Mouse (Mus musculus): ENCODE results near the gene Mfsd4b3.
"Not testable (repeated sequence)": the region's sequence is repeated elsewhere in the genome, so short reads cannot be mapped to it uniquely, and the experiment has no call there.

The Mfsd4b3 gene

DNA sequence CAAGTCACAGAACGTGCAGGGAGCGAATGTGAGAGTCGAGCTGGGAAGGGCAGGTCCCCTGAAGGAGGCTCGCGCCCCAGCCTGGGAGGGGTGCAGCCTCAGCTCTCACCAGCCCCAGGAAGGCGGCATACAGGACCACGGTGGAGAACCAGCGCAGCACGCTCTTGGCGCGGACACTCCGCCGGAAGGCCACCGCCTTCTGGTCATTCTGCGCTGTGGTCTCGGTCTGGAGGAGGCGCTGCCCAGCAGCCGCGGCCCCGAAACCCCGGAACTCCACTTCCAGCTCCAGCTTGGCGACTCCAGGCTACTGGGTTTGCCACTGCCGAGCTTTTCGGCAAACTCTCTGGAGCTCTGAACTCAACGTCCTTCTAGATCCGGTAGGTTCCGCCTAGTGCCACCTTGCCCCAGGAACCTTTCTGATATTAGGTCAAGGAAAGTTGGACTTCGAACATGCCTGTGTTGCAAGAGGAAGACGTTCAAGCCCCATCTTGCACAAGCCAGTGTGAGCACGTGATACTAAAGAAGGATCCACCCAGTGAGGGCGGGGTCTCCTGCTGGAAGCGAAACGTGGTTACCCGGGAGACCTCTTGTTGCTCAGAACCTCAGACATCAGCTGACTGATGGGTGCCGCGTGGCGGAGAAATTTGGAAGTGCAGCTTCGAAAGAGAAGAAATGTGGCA is at the start of gene Mfsd4b3:
TSS of gene Mfsd4b3 (minus strand) at position 393 of the 680 bp plus-strand sequence.
- DNase-seq (ENCODE audit: low spot score), result peak; percentile 80

DNA sequence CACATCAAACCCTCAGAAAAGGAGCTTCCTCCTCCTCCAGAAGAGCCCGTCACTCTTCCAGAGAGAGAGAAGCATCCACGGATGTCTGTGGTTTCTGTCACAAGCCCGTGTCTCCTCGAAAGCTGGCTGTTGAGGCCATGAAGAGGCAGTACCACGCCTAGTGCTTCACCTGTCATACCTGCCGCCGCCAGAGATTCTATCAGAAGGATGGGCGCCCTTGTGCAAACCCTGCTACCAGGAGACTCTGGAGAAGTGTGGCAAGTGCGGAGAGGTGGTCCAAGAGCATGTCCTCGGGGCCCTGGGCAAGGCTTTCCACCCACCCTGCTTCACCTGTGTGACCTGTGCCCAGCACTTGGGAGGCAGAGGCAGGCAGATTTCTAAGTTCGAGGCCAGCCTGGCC is 49.6 kb upstream of the Mfsd4b3 start:
- no peak for DNase-seq (ENCODE audit: low spot score)

DNA sequence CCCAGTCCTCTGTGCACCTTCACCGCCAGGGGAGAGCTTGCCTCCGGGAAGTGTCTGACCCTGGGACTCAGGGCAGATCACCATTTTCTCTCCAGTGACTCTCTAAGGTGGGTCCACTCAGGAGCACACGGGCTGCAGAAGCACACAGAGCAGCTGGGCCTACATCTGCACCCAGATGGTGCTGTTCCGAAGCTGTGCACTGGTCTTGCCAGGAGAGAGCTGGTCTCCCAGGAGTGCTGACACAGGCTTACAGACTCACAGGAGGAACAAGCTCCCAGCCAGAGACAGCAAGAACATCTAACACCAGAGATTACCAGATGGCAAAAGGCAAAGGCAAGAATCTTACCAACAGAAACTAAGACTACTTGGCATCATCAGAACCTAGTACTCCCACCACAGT is 48.9 kb upstream of the Mfsd4b3 start:
- DNase-seq (ENCODE audit: low spot score), result not testable (repeated sequence)

DNA sequence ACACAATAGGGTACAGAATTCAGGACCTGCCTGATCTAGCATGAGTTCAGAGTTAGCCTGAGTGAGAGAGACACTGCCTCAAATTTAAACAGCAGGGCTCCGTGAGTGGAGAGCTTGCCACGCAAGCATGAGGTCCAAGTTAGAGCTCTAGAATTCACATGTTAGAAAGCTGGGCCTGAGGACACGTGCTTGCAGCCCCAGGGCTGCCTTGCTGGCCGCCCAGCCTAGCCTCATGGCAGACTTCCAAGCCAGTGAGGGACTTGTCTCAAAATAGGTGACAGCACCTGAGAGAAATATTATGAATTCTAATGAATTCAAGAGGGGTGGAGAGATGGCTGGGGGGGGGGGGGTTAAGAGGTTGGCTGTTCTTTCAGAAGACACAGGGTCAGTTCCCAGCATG is 48.0 kb upstream of the Mfsd4b3 start:
- no peak for DNase-seq (ENCODE audit: low spot score)

DNA sequence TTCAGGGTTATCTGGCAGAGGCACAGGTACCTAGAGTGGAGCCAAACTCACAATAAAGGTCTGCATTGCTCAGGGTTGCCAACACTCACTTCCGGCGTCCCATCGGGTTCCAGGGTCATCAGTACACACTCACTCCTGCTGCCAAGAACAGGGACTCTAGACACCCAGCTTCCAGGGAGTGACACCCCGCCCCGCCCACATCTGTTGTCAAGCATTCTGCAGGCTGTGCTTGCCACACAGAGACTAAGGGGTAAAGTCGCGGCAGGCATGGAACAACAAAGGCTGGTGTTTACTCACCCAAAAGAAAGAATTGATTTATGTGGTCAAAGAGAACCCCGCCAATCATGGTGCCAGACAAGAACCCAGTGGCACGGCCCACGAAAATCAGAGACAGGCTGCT is 47.0 kb upstream of the Mfsd4b3 start:
- no peak for DNase-seq (ENCODE audit: low spot score)

DNA sequence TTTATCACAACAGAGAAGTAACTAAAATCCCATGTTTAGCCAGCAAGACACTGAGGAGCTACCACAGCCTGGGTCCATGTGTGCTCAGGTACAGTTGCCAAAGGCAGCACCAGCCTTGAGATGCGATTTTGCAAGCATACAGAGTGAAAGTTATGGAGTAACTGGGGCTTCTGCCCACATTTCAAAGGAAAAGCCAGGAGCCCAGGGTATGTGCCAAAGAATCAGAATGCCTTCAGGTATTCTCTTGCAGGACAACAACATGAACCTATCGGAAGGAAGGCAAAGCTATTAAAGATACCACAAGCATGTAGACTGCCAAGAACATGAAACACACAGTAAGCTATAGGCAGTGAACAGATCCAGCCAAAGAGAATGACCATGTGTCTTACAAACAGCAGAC is 40.8 kb upstream of the Mfsd4b3 start:
- no peak for DNase-seq (ENCODE audit: low spot score)

GRCm38 (mm10) chr10:39991155-39991554 is 31.2 kb upstream of the Mfsd4b3 start:
- no peak for DNase-seq (ENCODE audit: low spot score)

GRCm38 (mm10) chr10:39986466-39986865 is 26.5 kb upstream of the Mfsd4b3 start, which contains the start of gene Mfsd4b5:
Gene Mfsd4b5 (minus strand): TSS chr10:39986646.
- no peak for DNase-seq (ENCODE audit: low spot score)

DNA sequence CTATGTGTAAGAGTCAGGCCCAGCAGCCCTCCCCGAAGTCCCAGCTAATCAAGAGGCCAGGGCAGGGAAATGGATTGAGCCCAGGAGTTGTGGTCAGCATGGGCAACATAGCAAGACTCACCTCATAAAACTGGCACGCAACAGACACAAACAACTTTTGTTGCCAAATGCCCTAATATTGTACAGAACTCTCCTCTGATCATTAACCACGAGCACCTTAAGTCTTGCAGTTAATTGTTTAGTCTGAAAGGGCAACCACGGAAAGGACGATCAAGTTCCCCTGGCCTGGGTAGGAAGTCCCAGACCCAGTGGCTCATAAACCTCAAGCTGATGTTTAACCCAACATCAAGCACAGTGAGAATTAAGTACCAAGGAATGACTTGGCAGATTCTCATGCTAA is 22.7 kb upstream of the Mfsd4b3 start:
- no peak for DNase-seq (ENCODE audit: low spot score)

- no peak for DNase-seq (ENCODE audit: low spot score)
Measured at GRCm38 (mm10) chr10:39978231-39978630, 18.3 kb upstream of the Mfsd4b3 start.

- no peak for DNase-seq (ENCODE audit: low spot score)
Measured at GRCm38 (mm10) chr10:39977346-39977745, 17.4 kb upstream of the Mfsd4b3 start.

DNA sequence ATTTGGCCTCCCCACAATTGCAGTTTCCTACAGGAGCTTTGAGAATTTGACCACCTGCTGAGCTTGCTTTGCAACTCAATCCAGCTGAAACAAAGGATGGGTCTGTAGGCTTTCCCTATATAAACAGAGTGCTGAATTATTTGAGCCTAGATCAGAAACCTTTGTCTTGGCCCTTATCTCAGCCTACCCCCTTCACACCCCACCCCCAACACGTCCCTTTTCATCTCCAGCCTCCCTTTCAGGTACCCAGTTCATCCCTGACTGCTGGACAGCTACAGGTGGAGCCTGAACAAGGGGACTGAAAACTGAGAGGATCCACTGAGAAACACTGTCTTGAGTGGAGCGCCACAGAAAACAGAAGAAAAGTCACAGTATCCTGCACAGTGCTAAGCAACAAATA is 15.8 kb upstream of the Mfsd4b3 start:
- DNase-seq (ENCODE audit: low spot score), result no peak

GRCm38 (mm10) chr10:39974982-39975381 is 15.0 kb upstream of the Mfsd4b3 start:
- no peak for DNase-seq (ENCODE audit: low spot score)

GRCm38 (mm10) chr10:39967512-39967911 is 7.6 kb upstream of the Mfsd4b3 start:
- DNase-seq (ENCODE audit: low spot score), result no peak

DNA sequence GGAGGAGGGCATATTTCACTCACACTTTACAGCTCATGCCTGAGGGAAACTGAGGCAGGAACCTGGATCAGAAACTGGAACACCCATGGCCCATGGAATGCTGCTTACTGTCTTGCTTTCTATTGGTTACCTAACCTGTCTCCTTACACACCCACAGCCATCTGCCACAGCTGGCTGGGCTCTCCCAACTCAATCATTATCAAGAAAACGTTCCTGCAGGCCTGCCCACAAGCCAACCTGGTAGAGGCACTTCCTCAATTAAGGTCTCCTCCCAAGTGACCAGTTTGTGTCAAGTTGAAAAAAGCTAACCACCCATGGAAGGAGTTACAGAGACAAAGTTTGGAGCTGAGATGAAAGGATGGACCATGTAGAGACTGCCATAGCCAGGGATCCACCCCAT is 2.0 kb upstream of the Mfsd4b3 start:
- no peak for DNase-seq (ENCODE audit: low spot score)

DNA sequence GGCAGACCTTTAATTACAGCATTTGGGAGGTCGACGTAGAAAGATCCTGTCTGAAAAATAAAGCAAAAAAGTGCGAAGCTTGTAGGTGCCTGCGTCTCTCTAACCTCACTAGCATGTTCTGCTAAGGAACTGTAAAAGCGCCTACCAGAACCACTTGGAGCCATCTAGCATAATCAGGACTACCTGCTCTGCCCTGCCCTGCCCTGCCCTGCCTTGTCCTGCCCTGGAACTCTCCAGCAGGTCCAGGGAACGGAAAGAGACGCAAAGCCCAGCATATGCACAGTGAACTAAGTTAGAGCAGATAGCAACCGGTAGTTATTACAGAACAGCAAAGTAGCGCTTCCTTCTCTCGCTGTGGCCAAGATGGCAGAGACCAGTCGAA is 479 bp upstream of the Mfsd4b3 start:
- no peak for DNase-seq (ENCODE audit: low spot score)

- DNase-seq (ENCODE audit: low spot score), result no peak
Measured at GRCm38 (mm10) chr10:39958266-39958665, 1.7 kb downstream of the Mfsd4b3 start.

DNA sequence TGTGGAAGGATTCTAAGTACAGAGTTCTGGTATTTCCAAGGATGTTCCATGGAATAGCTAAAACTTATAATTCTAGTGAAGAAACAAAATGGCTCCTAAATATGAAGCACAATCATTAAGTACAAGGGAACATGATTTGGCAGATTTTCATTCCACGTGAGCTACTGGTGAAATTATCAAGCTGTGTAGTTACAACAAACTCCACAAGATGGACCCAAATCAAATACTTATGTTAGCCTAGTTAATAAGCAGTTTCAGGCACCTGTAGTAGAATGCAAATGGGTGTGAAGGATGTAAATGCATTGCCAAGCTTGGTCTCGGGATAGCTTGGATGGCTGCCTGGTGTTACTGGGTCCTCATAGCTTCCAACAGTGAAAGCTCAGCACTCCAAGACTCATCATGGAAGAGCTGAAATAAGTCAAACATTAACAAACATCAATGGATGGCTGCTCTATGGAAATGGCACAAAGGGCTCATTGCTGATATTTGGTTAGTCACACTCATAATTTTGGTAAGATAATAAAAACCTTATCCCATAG is 3.5 kb downstream of the Mfsd4b3 start:
- no peak for DNase-seq (ENCODE audit: low spot score)

DNA sequence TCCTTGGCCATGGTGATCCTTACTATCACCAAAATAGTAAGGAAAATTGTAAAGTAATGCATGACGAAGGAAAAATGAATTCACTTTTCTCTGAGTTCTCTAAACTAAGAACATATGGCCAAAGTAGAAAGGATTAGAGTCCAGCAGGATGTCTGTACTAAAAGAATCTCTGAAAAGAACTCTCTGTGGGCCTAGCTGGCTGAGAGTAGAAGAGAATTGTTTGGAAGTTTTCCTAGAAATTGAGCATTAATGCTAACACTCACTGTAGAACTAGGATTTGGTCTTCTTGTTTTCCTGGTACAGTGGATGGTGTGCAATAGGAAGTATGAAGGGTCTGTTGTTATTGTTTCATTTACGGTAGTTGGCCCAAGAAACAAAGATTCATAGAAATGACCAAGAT is 4.8 kb downstream of the Mfsd4b3 start:
- DNase-seq (ENCODE audit: low spot score), result no peak

- DNase-seq (ENCODE audit: low spot score), result no peak
Measured at GRCm38 (mm10) chr10:39949377-39949954, 10.5 kb downstream of the Mfsd4b3 start.

GRCm38 (mm10) chr10:39947195-39947594 is 12.8 kb downstream of the Mfsd4b3 start:
- DNase-seq (ENCODE audit: low spot score), result not testable (repeated sequence)

GRCm38 (mm10) chr10:39936553-39936952 is 23.4 kb downstream of the Mfsd4b3 start:
- DNase-seq (ENCODE audit: low spot score), result no peak

DNA sequence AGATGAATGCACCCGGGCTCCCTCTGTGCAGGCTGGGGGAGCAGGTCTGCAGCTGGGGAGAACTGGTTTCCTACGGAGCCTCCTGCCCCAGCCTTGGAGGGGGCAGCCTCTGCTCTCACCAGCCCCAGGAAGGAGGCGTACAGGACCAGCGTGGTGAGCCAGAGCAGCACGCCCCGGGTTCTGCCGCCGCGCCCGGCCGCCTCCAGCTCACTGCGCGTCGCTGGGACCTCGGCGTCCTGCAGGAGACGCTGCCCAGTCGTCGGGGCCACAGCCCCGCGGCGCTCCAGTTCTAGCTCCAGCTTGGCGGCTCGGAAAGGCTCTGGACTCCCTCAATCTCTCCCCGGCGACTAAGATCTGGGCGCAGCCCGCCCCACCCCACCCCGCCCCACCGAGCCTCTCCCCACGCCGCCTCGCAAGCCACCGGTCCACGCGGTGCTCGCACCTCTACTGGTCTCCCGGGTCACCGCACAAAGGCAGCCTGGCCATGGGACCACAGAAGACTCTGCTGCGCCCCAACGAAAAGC is 33.3 kb downstream of the Mfsd4b3 start, which contains the start of gene Mfsd4b2:
TSS of gene Mfsd4b2 (minus strand) at position 308 of the 524 bp plus-strand sequence.
- no peak for DNase-seq (ENCODE audit: low spot score)
